Mouse (Mus musculus) CH12.LX (cell line): ENCODE results near the gene Stub1.

ENCODE experiments used
- CHD1 ChIP-seq: IDR thresholded peaks from 2 replicates; pipeline ENCODE4 v1.6.1; 2012; ENCODE audit warnings: low read depth, low read length, improper control_type of control experiment, inconsistent platforms
- CTCF ChIP-seq, 2 experiments: IDR thresholded peaks in 1 of 2; conservative IDR thresholded peaks in 1 of 2; 2 replicates each; pipeline ENCODE4 v1.5.1; 2011 to 2012; ENCODE audit warnings: low read depth in 2 of 2, low read length in 2 of 2, improper control_type of control experiment in 1 of 2, inconsistent platforms in 1 of 2, mild to moderate bottlenecking in 1 of 2, moderate library complexity in 1 of 2
- ELF1 ChIP-seq: IDR thresholded peaks from 2 replicates; pipeline ENCODE4 v1.6.1; 2014; ENCODE audit warnings: low read depth, mild to moderate bottlenecking, inconsistent platforms, low read length, improper control_type of control experiment
- ETS1 ChIP-seq: conservative IDR thresholded peaks from 2 replicates; pipeline ENCODE4 v1.6.1; 2012; ENCODE audit warnings: low read depth, mild to moderate bottlenecking, inconsistent platforms, low read length, improper control_type of control experiment, moderate library complexity
- IRF4 ChIP-seq: IDR thresholded peaks from 2 replicates; pipeline ENCODE4 v1.6.1; 2014; ENCODE audit warnings: low read depth, mild to moderate bottlenecking, inconsistent platforms, low read length, improper control_type of control experiment
- MAFK ChIP-seq: IDR thresholded peaks from 2 replicates; pipeline ENCODE4 v1.6.1; 2011; ENCODE audit warnings: low read length, improper control_type of control experiment; ENCODE audit not compliant: insufficient replicate concordance
- MAZ ChIP-seq: IDR thresholded peaks from 2 replicates; pipeline ENCODE4 v1.6.1; 2012; ENCODE audit warnings: low read depth, mild to moderate bottlenecking, inconsistent platforms, low read length, improper control_type of control experiment, moderate library complexity
- POLR2A ChIP-seq: IDR thresholded peaks from 2 replicates; pipeline ENCODE4 v1.6.1; 2011; ENCODE audit warnings: low read depth, mild to moderate bottlenecking, improper control_type of control experiment, low read length
- RCOR1 ChIP-seq: conservative IDR thresholded peaks from 2 replicates; pipeline ENCODE4 v1.6.1; 2012; ENCODE audit warnings: low read depth, mild to moderate bottlenecking, inconsistent platforms, low read length, improper control_type of control experiment
- SMC3 ChIP-seq: IDR thresholded peaks from 2 replicates; pipeline ENCODE4 v1.6.1; 2011; ENCODE audit warnings: low read depth, low read length, improper control_type of control experiment
- TBP ChIP-seq: conservative IDR thresholded peaks from 2 replicates; pipeline ENCODE4 v1.6.1; 2011; ENCODE audit warnings: low read depth, low read length, improper control_type of control experiment
- UBTF ChIP-seq: IDR thresholded peaks from 2 replicates; pipeline ENCODE4 v1.6.1; 2012; ENCODE audit warnings: low read depth, mild to moderate bottlenecking, inconsistent platforms, low read length, improper control_type of control experiment, moderate library complexity
- ZKSCAN1 ChIP-seq: IDR thresholded peaks from 2 replicates; pipeline ENCODE4 v1.6.1; 2012; ENCODE audit warnings: low read depth, inconsistent platforms, low read length, improper control_type of control experiment, borderline replicate concordance

DNA sequence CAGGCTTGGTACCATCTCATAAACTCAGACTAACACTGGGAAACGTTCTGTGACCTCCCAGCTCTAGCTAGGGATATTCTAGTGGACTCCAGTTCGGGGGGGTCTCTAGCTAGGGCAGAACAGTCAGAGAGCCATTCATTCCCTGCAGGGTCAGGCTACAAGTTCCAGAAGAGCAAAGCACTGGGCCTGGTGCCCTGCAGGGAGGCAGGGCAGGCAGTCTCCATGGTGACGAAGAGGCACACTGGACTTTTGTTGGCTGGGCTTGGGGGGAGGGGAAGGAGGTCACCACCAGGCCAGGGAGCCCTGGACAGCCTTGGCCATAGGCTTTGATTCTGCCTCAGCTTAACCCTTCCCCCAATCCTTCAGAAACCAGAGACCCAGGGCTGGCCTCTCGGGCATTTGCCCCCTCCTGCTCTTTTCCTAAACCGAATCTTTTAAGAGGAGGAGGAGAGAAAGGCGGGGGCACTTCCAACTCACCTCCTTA, 37.6 kb downstream of the Stub1 start, which contains the start of gene AC134908.4:
- no peak for TF ChIP-seq MAFK
- TF ChIP-seq CTCF (conservative IDR thresholded peaks at IDR 0.05 in 1 of 2, IDR thresholded peaks at IDR 0.05 in 1 of 2; ENCODE audit: low read depth in 2 of 2, low read length in 2 of 2): no peak
- TF ChIP-seq SMC3: no peak
- no peak for TF ChIP-seq ZKSCAN1
- no peak for TF ChIP-seq MAZ
- TF ChIP-seq POLR2A: no peak
- no peak for TF ChIP-seq RCOR1
- no peak for TF ChIP-seq ELF1
- no peak for TF ChIP-seq TBP
- TF ChIP-seq UBTF: no peak
- TF ChIP-seq IRF4: no peak
- no peak for TF ChIP-seq ETS1
- no peak for TF ChIP-seq CHD1
